Mouse (Mus musculus): ENCODE measurements around the gene Gas7.
A peak's percentile ranks its signal among the peaks of the same experiment; 100 is the strongest.

- no peak for TF ChIP-seq CTCF (IDR thresholded peaks at IDR 0.05)
- peak; percentile 84 for TF ChIP-seq EP300 (IDR thresholded peaks at IDR 0.05)
Measured at GRCm38 (mm10) chr11:67515020-67515911, 60.0 kb downstream of the Gas7 start.

Measured in lung, postnatal 0 days (tissue).